Mouse (Mus musculus): ENCODE results near the gene Smim8. TPM values are rescaled to one million over a fixed set of nuclear protein-coding genes. Genes with fewer than 3 reads are reported as not detected.

The Smim8 gene
- polyA plus RNA-seq, 1 experiment = 19.9 TPM

DNA sequence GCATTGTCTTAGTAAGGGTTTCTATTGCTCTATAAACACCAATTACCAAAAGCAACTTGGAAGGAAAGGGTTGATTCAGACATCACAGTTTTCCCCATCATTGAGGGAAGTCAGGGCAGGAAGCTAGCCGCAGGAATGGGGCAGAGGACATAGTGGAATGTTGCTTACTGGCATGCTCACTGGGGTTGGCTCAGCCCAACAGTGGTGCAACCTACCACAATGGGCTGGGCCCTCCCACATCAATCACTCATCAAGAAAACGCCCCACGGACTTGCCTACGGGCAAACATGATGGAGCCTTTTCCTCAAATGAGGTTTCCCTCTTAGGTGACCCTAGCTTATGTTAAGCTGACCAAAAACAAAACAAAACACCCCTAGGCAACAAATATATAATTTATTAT lies 55.0 kb downstream of the Smim8 start:
- Histone ChIP-seq H3K27ac (ENCODE audit: insufficient read depth, low read depth, low read length) (no peak overlapping the region), H3K4me3 (ENCODE audit: insufficient read depth, low read length) (no peak overlapping the region), H3K4me1 (ENCODE audit: control insufficient read depth, insufficient read depth, low read length) (no peaks in the 10 kb centered on the region)
- TF ChIP-seq POLR2A (IDR thresholded peaks at IDR 0.05; ENCODE audit: borderline replicate concordance, low read depth, low read length) (no peak), CTCF (IDR thresholded peaks at IDR 0.05; ENCODE audit: low read depth, low read length) (no peak)

DNA sequence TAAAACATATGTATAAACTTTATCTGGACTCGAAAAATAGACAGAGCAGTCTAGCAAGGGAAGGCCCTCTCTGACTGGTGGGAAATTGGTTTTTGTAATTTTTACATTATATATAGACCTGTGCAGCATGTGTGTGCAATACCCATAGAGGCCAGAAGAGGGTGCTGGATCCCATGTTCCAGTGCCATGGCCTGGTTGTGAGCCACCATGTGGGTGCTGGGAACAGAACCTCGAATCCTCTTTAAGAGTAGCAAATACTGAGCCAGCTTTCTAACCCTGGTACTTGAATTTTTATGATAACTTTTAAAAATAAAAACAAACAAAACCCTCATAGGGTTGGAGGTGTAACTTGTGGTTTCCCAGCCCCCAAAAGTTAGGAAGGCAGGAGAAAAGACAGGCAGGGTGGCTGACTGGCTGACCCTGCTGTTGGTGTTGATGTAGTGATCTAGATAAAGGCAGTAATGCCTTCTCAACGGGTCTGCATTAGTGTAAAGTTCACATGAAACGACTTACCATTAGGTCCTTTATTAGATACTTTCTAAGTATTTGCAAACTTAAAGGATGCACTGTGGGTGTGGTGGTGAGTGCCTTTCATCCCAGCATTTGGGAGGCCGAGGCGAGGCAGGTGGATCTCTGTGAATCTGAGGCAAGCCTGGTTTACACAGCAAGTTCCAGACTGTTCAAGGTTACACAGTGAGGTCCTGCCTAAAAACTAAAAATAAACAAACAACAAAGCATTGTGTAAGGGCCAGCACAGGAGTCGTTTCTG lies 57.9 kb downstream of the Smim8 start:
- TF ChIP-seq CTCF (IDR thresholded peaks at IDR 0.05; ENCODE audit: low read depth, low read length) = no peak
- TF ChIP-seq POLR2A (IDR thresholded peaks at IDR 0.05; ENCODE audit: borderline replicate concordance, low read depth, low read length) = no peak
- Histone ChIP-seq H3K27ac (ENCODE audit: insufficient read depth, low read depth, low read length) (no peak overlapping the region), H3K4me1 (ENCODE audit: control insufficient read depth, insufficient read depth, low read length) (no peaks in the 10 kb centered on the region), H3K4me3 (ENCODE audit: insufficient read depth, low read length) (no peak overlapping the region)

DNA sequence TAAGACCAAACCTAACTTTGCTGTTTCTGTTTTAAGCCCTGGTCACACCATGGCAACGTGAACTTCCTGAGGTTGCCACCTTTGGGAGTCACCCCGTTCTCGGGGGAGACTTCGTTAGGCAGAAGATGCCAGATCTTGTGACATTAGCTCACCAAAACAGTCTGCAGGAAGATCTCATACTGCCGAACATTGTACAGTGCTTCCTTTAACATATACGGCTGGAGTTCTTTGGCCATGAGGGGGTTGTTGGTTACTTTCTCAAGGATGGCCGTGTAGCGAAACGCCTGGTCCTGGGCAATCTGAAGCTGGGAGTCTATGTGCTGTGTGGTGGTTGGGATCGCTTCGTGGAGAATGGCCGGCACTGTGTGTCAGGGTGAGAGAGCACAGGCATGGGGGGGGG lies 58.8 kb downstream of the Smim8 start:
- Histone ChIP-seq H3K4me3 (ENCODE audit: insufficient read depth, low read length) (no peak overlapping the region), H3K4me1 (ENCODE audit: control insufficient read depth, insufficient read depth, low read length) (no peaks in the 10 kb centered on the region), H3K27ac (ENCODE audit: insufficient read depth, low read depth, low read length) (no peak overlapping the region)
- TF ChIP-seq CTCF (IDR thresholded peaks at IDR 0.05; ENCODE audit: low read depth, low read length) (no peak), POLR2A (IDR thresholded peaks at IDR 0.05; ENCODE audit: borderline replicate concordance, low read depth, low read length) (no peak)

Other genes starting within 250 kb of the Smim8 start
- gene Akirin2, start 227.5 kb downstream of the Smim8 start, polyA plus RNA-seq (2012; ENCODE audit: insufficient read depth, insufficient read length, missing spikeins) = 79.2 and 86.0 TPM in 2 replicates
- gene Orc3, start 163.5 kb downstream of the Smim8 start, polyA plus RNA-seq (2012; ENCODE audit: insufficient read depth, insufficient read length, missing spikeins) = 41.7 and 43.2 TPM in 2 replicates
- 15.1 and 18.5 TPM in 2 replicates for gene Rars2, start 163.5 kb downstream of the Smim8 start, polyA plus RNA-seq (2012; ENCODE audit: insufficient read depth, insufficient read length, missing spikeins)
- 17.1 and 17.6 TPM in 2 replicates for gene Slc35a1, start 91.0 kb downstream of the Smim8 start, polyA plus RNA-seq (2012; ENCODE audit: insufficient read depth, insufficient read length, missing spikeins)
- gene Cfap206, start 48.2 kb downstream of the Smim8 start, polyA plus RNA-seq (2012; ENCODE audit: insufficient read depth, insufficient read length, missing spikeins) = not detected in 2 replicates
- not detected in 2 replicates for gene Gm136, start 22.2 kb downstream of the Smim8 start, polyA plus RNA-seq (2012; ENCODE audit: insufficient read depth, insufficient read length, missing spikeins)
- gene Zfp292, start 104.5 kb upstream of the Smim8 start, polyA plus RNA-seq (2012; ENCODE audit: insufficient read depth, insufficient read length, missing spikeins) = 13.9 and 14.8 TPM in 2 replicates
- gene Cga, start 115.4 kb upstream of the Smim8 start, polyA plus RNA-seq (2012; ENCODE audit: insufficient read depth, insufficient read length, missing spikeins) = not detected in 2 replicates